Mouse (Mus musculus): ENCODE results near the gene Sspo. TPM values are rescaled to one million over a fixed set of nuclear protein-coding genes. Genes with fewer than 3 reads are reported as not detected.

Gene Sspo
- polyA plus RNA-seq, 1 experiment from 2014 or later, result 0.04 TPM

DNA sequence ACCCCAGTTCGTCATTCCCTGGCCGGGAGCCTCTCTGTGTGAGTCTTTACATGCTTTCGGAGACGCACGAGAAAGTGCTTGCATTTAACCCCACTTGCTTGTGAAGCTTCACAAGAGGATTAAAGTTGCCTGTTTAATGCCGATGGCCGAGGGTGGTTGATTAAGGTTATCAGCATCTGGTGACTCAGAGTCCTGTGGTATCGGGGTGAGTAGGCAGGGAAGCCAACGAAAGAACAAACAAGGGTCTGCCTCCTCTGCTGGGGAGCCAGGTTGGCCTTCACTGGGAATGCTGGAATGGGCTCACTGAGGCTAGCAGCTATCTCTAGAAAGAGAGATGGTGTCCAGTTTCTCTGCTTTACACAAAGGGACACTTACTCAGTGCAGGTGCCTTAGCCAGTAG is 79.9 kb downstream of the Sspo start:
- H3K27ac ChIP-seq (replicated peaks), result no peak overlapping the region
- no peak for DNase-seq (ENCODE audit: low spot score)
- H3K4me2 ChIP-seq (replicated peaks; ENCODE audit: low read depth), result no peak overlapping the region
- no peak overlapping the region for H3K9ac ChIP-seq (ENCODE audit: low read length)
- TF ChIP-seq CTCF (IDR thresholded peaks at IDR 0.05; ENCODE audit: low read depth) (no peak), EP300 (optimal IDR thresholded peaks at IDR 0.05) (no peak)
- no peaks in the 10 kb centered on the region for H3K27me3 ChIP-seq (ENCODE audit: control insufficient read depth, insufficient read depth, low read length)
- peaks cover 11% of the 10 kb centered on the region; the same call in 1 of the 2 replicates for H3K36me3 ChIP-seq (ENCODE audit: control insufficient read depth, insufficient read depth, low read length)
- no peaks in the 10 kb centered on the region for H3K9me3 ChIP-seq (ENCODE audit: control insufficient read depth, low read length)
- WGBS, result 75% methylated on average over 9 of the region's 9 CpGs
- no peak overlapping the region for H3K4me3 ChIP-seq (ENCODE audit: low read depth, low read length)
- H3K4me1 ChIP-seq (replicated peaks; ENCODE audit: control insufficient read depth, insufficient read depth), result no peaks in the 10 kb centered on the region
- no peak for ATAC-seq (ENCODE audit: low FRiP score, low TSS enrichment)

DNA sequence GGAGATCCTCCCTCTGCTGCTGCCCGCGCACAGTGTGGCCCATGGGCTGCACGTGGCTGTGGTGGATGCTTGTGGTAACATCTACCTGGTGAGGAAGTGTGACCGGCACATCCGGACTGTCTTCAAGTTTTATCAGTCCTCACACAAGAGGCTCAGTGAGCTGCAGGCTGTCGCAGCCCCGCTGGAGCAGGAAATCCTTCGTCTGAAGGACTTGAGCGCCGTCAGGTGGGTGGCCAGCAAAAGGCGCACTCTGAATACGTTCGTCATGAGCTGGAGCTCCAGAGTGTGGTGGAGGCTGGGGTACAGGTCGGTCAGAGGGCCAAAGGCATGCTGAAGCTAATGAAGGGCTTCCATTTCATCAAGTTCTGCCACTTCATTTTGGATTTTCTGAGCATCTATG is 81.2 kb downstream of the Sspo start:
- Histone ChIP-seq H3K4me1 (replicated peaks; ENCODE audit: control insufficient read depth, insufficient read depth) (no peaks in the 10 kb centered on the region), H3K9me3 (ENCODE audit: control insufficient read depth, low read length) (no peaks in the 10 kb centered on the region), H3K27me3 (ENCODE audit: control insufficient read depth, insufficient read depth, low read length) (no peaks in the 10 kb centered on the region), H3K4me3 (ENCODE audit: low read depth, low read length) (no peak overlapping the region), H3K4me2 (replicated peaks; ENCODE audit: low read depth) (no peak overlapping the region), H3K36me3 (ENCODE audit: control insufficient read depth, insufficient read depth, low read length) (peaks cover 11% of the 10 kb centered on the region; the same call in 1 of the 2 replicates), H3K27ac (replicated peaks) (no peak overlapping the region), H3K9ac (ENCODE audit: low read length) (no peak overlapping the region)
- TF ChIP-seq EP300 (optimal IDR thresholded peaks at IDR 0.05), result no peak
- TF ChIP-seq CTCF (IDR thresholded peaks at IDR 0.05; ENCODE audit: low read depth), result peak; percentile 54
- 83% methylated on average over 14 of the region's 14 CpGs for WGBS
- ATAC-seq (ENCODE audit: low FRiP score, low TSS enrichment) (no peak), DNase-seq (ENCODE audit: low spot score) (no peak)

DNA sequence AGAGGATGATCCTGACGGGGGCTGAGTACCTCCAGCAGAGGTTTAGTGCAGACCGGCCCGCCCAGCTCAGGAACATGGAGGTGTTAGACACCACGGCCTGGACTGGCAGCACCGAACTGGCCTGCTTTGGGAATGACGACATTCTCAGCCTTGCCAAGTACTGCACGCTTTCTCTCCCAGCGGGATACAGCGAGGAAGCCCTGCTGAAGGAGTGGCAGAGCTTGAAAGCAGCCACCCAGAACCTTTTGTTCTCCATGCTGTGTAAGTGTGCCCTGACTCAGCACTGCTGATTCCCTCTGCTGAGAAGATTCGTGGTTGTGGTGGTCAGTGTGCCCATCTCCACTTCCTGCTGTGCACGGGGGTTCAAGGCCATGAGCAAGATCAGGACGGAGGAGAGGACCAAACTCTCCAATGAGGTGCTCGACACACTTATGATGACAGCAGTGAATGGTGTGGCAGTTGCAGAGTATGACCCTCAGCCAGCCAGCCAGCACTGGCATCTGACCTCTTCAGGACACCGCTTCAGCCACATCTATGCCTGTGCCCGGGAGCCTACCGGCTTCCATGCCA is 81.9 kb downstream of the Sspo start:
- Histone ChIP-seq H3K27ac (replicated peaks) (no peak overlapping the region), H3K4me3 (ENCODE audit: low read depth, low read length) (no peak overlapping the region)
- WGBS, result 82% methylated on average over 16 of the region's 16 CpGs

DNA sequence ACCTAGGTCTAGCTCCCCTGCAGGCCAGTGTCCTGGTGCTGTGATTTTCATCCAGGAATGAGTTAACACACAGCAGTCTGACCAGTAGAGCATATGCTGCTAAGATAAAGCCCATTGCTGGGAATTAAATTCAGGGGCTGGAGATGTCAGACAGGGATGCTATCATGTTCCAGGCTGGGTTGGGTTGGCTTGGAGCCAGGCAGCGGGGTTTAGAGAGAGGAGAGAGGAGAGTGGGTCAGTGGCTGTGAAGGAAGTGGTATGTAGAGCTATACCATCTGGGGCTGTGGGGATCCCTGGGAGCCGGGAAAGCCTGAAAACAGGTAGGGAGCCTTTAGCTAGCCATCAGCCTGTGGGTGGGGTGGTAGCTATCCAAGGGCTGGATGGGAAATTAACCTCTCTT is 82.8 kb downstream of the Sspo start:
- Histone ChIP-seq H3K4me1 (replicated peaks; ENCODE audit: control insufficient read depth, insufficient read depth) (no peaks in the 10 kb centered on the region), H3K9me3 (ENCODE audit: control insufficient read depth, low read length) (no peaks in the 10 kb centered on the region), H3K27ac (replicated peaks) (no peak overlapping the region), H3K4me3 (ENCODE audit: low read depth, low read length) (no peak overlapping the region), H3K9ac (ENCODE audit: low read length) (no peak overlapping the region), H3K27me3 (ENCODE audit: control insufficient read depth, insufficient read depth, low read length) (no peaks in the 10 kb centered on the region), H3K4me2 (replicated peaks; ENCODE audit: low read depth) (no peak overlapping the region), H3K36me3 (ENCODE audit: control insufficient read depth, insufficient read depth, low read length) (peaks cover 11% of the 10 kb centered on the region; the same call in 1 of the 2 replicates)
- WGBS, result 61% methylated on average over 2 of the region's 2 CpGs
- TF ChIP-seq CTCF (IDR thresholded peaks at IDR 0.05; ENCODE audit: low read depth) (no peak), EP300 (optimal IDR thresholded peaks at IDR 0.05) (no peak)
- no peak for DNase-seq (ENCODE audit: low spot score)
- ATAC-seq (ENCODE audit: low FRiP score, low TSS enrichment), result no peak

More for the DNA sequence above, 81.9 kb downstream of the Sspo start:
- Histone ChIP-seq H3K36me3 (ENCODE audit: control insufficient read depth, insufficient read depth, low read length) (peaks cover 11% of the 10 kb centered on the region; the same call in 1 of the 2 replicates), H3K4me1 (replicated peaks; ENCODE audit: control insufficient read depth, insufficient read depth) (no peaks in the 10 kb centered on the region), H3K27me3 (ENCODE audit: control insufficient read depth, insufficient read depth, low read length) (no peaks in the 10 kb centered on the region), H3K9ac (ENCODE audit: low read length) (no peak overlapping the region), H3K4me2 (replicated peaks; ENCODE audit: low read depth) (no peak overlapping the region), H3K9me3 (ENCODE audit: control insufficient read depth, low read length) (no peaks in the 10 kb centered on the region)
- ATAC-seq (ENCODE audit: low FRiP score, low TSS enrichment) (no peak), DNase-seq (ENCODE audit: low spot score) (no peak)
- TF ChIP-seq CTCF (IDR thresholded peaks at IDR 0.05; ENCODE audit: low read depth) (no peak), EP300 (optimal IDR thresholded peaks at IDR 0.05) (no peak)

DNA sequence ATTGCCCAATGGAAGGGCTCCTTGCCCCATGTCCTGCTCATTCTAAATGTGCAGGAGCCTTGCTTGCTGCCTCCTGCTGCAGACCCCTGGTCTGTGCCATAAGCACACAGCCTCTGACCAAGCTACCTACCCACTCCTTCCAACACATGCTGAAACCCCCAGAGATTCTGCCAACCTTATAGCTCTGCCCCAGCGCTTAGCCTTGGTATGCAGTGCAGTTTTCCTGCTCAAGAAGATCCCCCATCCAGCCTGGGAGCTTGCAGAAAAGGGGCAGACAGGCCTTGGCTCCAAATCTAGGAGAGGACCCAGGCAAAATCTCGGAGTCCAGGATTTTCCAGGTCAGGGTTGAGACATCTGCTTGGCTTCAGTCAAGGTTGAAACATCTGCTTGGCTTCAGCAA is 85.4 kb downstream of the Sspo start:
- H3K4me3 ChIP-seq (ENCODE audit: low read depth, low read length), result no peak overlapping the region
- H3K36me3 ChIP-seq (ENCODE audit: control insufficient read depth, insufficient read depth, low read length), result 0 out of 2 replicates have a peak, but pooled peaks cover 11% of the 10 kb centered on the region
- H3K27ac ChIP-seq (replicated peaks), result no peak overlapping the region
- DNase-seq (ENCODE audit: low spot score) (no peak), ATAC-seq (ENCODE audit: low FRiP score, low TSS enrichment) (no peak)
- no peak overlapping the region for H3K4me2 ChIP-seq (replicated peaks; ENCODE audit: low read depth)
- no peak overlapping the region for H3K9ac ChIP-seq (ENCODE audit: low read length)
- no peaks in the 10 kb centered on the region for H3K27me3 ChIP-seq (ENCODE audit: control insufficient read depth, insufficient read depth, low read length)
- TF ChIP-seq CTCF (IDR thresholded peaks at IDR 0.05; ENCODE audit: low read depth), result no peak
- TF ChIP-seq EP300 (optimal IDR thresholded peaks at IDR 0.05), result no peak
- H3K4me1 ChIP-seq (replicated peaks; ENCODE audit: control insufficient read depth, insufficient read depth), result peaks cover 4% of the 10 kb centered on the region; the same call in 1 of the 2 replicates
- no peaks in the 10 kb centered on the region for H3K9me3 ChIP-seq (ENCODE audit: control insufficient read depth, low read length)
- WGBS, result 79% methylated on average over 2 of the region's 2 CpGs

DNA sequence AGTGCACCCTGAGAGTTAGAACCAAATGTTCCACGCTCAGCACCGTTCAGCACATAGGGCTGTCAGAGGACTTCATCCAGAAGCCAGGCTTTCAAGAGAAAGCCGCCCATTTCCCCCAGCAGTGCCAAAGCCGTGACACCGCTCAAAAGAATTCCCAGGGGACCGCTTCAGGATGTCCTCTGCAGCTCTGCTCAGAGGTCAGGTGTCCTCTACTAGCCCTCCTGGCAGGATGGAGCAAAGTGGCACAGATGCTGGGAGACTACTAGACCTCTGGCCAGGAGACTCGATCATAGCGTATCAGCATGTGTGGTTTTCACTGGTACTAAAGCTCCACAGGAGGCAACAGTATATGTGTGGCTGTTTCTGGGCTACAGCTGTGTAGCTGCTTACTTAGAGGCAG is 86.9 kb downstream of the Sspo start:
- no peak for DNase-seq (ENCODE audit: low spot score)
- no peaks in the 10 kb centered on the region for H3K27me3 ChIP-seq (ENCODE audit: control insufficient read depth, insufficient read depth, low read length)
- peaks cover 4% of the 10 kb centered on the region; the same call in 1 of the 2 replicates for H3K4me1 ChIP-seq (replicated peaks; ENCODE audit: control insufficient read depth, insufficient read depth)
- 83% methylated on average over 8 of the region's 8 CpGs for WGBS
- H3K4me3 ChIP-seq (ENCODE audit: low read depth, low read length), result no peak overlapping the region
- H3K9ac ChIP-seq (ENCODE audit: low read length), result no peak overlapping the region
- H3K36me3 ChIP-seq (ENCODE audit: control insufficient read depth, insufficient read depth, low read length), result 0 out of 2 replicates have a peak, but pooled peaks cover 5% of the 10 kb centered on the region
- H3K27ac ChIP-seq (replicated peaks), result no peak overlapping the region
- ATAC-seq (ENCODE audit: low FRiP score, low TSS enrichment), result no peak
- no peak overlapping the region for H3K4me2 ChIP-seq (replicated peaks; ENCODE audit: low read depth)
- TF ChIP-seq CTCF (IDR thresholded peaks at IDR 0.05; ENCODE audit: low read depth) (no peak), EP300 (optimal IDR thresholded peaks at IDR 0.05) (no peak)
- no peaks in the 10 kb centered on the region for H3K9me3 ChIP-seq (ENCODE audit: control insufficient read depth, low read length)

Measured in stomach, postnatal 0 days (tissue).